Mouse (Mus musculus) thymus, adult 2 months (tissue): ENCODE results near the gene Tbc1d30. TPM values are rescaled to one million over a fixed set of nuclear protein-coding genes. Genes with fewer than 3 reads are reported as not detected.

Experiments
- DNase-seq: peaks from one replicate; pipeline ENCODE4 v3.0.0; 2021
- H3K27ac ChIP-seq: fragments of 200-500 bp; 2 replicates; pipeline ENCODE4 v1.5.1; 2012; ENCODE audit warnings: low read length, control low read depth; ENCODE audit not compliant: control insufficient read depth, insufficient read depth
- H3K27me3 ChIP-seq: fragments of 200-500 bp; 2 replicates; pipeline ENCODE4 v1.6.1; 2012; ENCODE audit warnings: mild to moderate bottlenecking, low read length, moderate library complexity, mixed read lengths; ENCODE audit not compliant: control insufficient read depth, insufficient read depth
- H3K36me3 ChIP-seq: fragments of 200-500 bp; 2 replicates; pipeline ENCODE4 v1.6.1; 2012; ENCODE audit warnings: mild to moderate bottlenecking, low read length, moderate library complexity; ENCODE audit not compliant: control insufficient read depth, insufficient read depth
- H3K4me1 ChIP-seq: fragments of 200-500 bp; replicated peaks from 2 replicates; pipeline ENCODE4 v1.6.1; 2012; ENCODE audit warnings: low read length; ENCODE audit not compliant: control insufficient read depth, insufficient read depth
- H3K4me3 ChIP-seq: fragments of 200-500 bp; 2 replicates; pipeline ENCODE4 v1.5.1; 2012; ENCODE audit warnings: mild to moderate bottlenecking, low read length, control low read depth, moderate library complexity; ENCODE audit not compliant: control insufficient read depth, insufficient read depth
- CTCF ChIP-seq: fragments of 200-500 bp; IDR thresholded peaks from 2 replicates; pipeline ENCODE4 v1.5.1; 2012; ENCODE audit warnings: mild to moderate bottlenecking, control low read depth, low read length, moderate library complexity, borderline replicate concordance; ENCODE audit not compliant: control insufficient read depth, poor library complexity, insufficient read depth; ENCODE audit errors: extremely low read depth
- POLR2A ChIP-seq: fragments of 200-500 bp; IDR thresholded peaks from 2 replicates; pipeline ENCODE4 v1.6.1; 2012; ENCODE audit warnings: mild to moderate bottlenecking, low read length, control low read depth, moderate library complexity; ENCODE audit not compliant: control insufficient read depth, poor library complexity, insufficient read depth; ENCODE audit errors: extremely low read depth
- WGBS: fragments of 180-500 bp; shearing (Covaris S2); methylation state at CpG from one replicate; pipeline ENCODE4 v1.1.7; 2018; 5-methylcytosine and 5-hydroxymethylcytosine counted together
- polyA plus RNA-seq: library from polyadenylated mRNA; depleted of rRNA; stranded (reverse); fragments of >200 nt; gene quantifications from 2 replicates; pipeline ENCODE4 v1.2.3, GENCODE M21; 2012

The Tbc1d30 gene
- polyA plus RNA-seq, 1 experiment: 0.51 TPM

GRCm38 (mm10) chr10:121247545-121247944, 103.5 kb downstream of the Tbc1d30 start:
- Histone ChIP-seq H3K4me3 (no peak overlapping the region), H3K36me3 (no peaks in the 10 kb centered on the region), H3K27ac (no peak overlapping the region), H3K4me1 (peaks cover 2% of the 10 kb centered on the region; the same call in 1 of the 2 replicates), H3K27me3 (no peaks in the 10 kb centered on the region)
- DNase-seq: no peak
- WGBS: 97% methylated on average over 11 of the region's 11 CpGs
- TF ChIP-seq POLR2A (no peak), CTCF (no peak)

GRCm38 (mm10) chr10:121246971-121247370, 104.1 kb downstream of the Tbc1d30 start:
- Histone ChIP-seq H3K4me1 (peaks cover 2% of the 10 kb centered on the region; the same call in 1 of the 2 replicates), H3K27ac (no peak overlapping the region), H3K36me3 (no peaks in the 10 kb centered on the region), H3K4me3 (no peak overlapping the region), H3K27me3 (no peaks in the 10 kb centered on the region)
- no peak for DNase-seq
- WGBS: 93% methylated on average over 21 of the region's 21 CpGs
- TF ChIP-seq CTCF (no peak), POLR2A (no peak)

GRCm38 (mm10) chr10:121243373-121244207, 107.5 kb downstream of the Tbc1d30 start:
- Histone ChIP-seq H3K4me3 (no peak overlapping the region), H3K4me1 (no peaks in the 10 kb centered on the region), H3K27ac (no peak overlapping the region), H3K36me3 (no peaks in the 10 kb centered on the region), H3K27me3 (no peaks in the 10 kb centered on the region)
- no peak for DNase-seq
- 89% methylated on average over 23 of the region's 23 CpGs for WGBS
- no peak for TF ChIP-seq POLR2A
- no peak for TF ChIP-seq CTCF

GRCm38 (mm10) chr10:121242596-121242995, 108.5 kb downstream of the Tbc1d30 start:
- no peaks in the 10 kb centered on the region for H3K36me3 ChIP-seq
- no peaks in the 10 kb centered on the region for H3K4me1 ChIP-seq
- TF ChIP-seq POLR2A: no peak
- no peak for TF ChIP-seq CTCF
- DNase-seq: no peak
- H3K4me3 ChIP-seq: no peak overlapping the region
- H3K27me3 ChIP-seq: no peaks in the 10 kb centered on the region
- H3K27ac ChIP-seq: no peak overlapping the region
- 97% methylated on average over 10 of the region's 10 CpGs for WGBS

- DNase-seq: no peak
- Histone ChIP-seq H3K4me3 (no peak overlapping the region), H3K4me1 (no peaks in the 10 kb centered on the region), H3K36me3 (no peaks in the 10 kb centered on the region), H3K27ac (no peak overlapping the region), H3K27me3 (no peaks in the 10 kb centered on the region)
- WGBS: 95% methylated on average over 10 of the region's 10 CpGs
- TF ChIP-seq POLR2A: no peak
- TF ChIP-seq CTCF: no peak
These were observed 112.0 kb downstream of the Tbc1d30 start for GRCm38 (mm10) chr10:121239065-121239464.

GRCm38 (mm10) chr10:121238551-121238950, 112.5 kb downstream of the Tbc1d30 start:
- 92% methylated on average over 16 of the region's 16 CpGs for WGBS
- Histone ChIP-seq H3K27ac (no peak overlapping the region), H3K4me3 (no peak overlapping the region), H3K4me1 (no peaks in the 10 kb centered on the region), H3K36me3 (no peaks in the 10 kb centered on the region), H3K27me3 (no peaks in the 10 kb centered on the region)
- no peak for DNase-seq
- TF ChIP-seq CTCF (no peak), POLR2A (no peak)
